Mouse (Mus musculus) c-Kit-positive CD71-positive TER-119-negative erythroid progenitor cells, embryonic 14.5 days (primary cell): Measurements from ENCODE around the gene Nsd1.
A peak's percentile ranks its signal among the peaks of the same experiment; 100 is the strongest.
"Not testable (repeated sequence)": the region's sequence is repeated elsewhere in the genome, so short reads cannot be mapped to it uniquely, and the experiment has no call there.

Experiments
- DNase-seq: peaks from one replicate; pipeline ENCODE4 v3.0.0-alpha.2; 2013; ENCODE audit warnings: low read depth

Gene Nsd1

GRCm38 (mm10) chr13:55190121-55190868, 19.3 kb upstream of the Nsd1 start:
- DNase-seq = peak; percentile 92

DNA sequence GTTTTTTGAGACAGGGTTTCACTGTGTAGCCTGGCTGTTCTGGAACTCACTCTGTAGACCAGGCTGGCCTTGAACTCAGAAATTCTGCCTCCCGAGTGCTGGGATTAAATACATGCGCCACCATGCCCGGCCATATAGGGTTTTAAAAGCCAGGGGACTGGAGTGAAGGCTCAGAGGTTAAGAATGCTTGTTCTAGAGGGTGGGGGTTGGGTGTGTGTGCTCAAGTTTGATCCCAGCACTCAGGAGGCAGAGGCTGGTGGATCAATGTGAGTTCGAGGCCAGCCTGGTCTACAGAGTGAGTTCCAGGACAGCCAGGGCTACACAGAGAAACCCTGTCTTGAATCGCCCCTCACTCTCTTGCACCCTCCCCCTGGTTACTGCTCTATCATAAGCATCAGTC, 18.0 kb upstream of the Nsd1 start:
- DNase-seq = no peak

GRCm38 (mm10) chr13:55202758-55203157, 6.8 kb upstream of the Nsd1 start:
- DNase-seq = not testable (repeated sequence)

GRCm38 (mm10) chr13:55203740-55204139, 5.8 kb upstream of the Nsd1 start:
- no peak for DNase-seq

- no peak for DNase-seq
Measured at GRCm38 (mm10) chr13:55204667-55205389, 4.8 kb upstream of the Nsd1 start.

DNA sequence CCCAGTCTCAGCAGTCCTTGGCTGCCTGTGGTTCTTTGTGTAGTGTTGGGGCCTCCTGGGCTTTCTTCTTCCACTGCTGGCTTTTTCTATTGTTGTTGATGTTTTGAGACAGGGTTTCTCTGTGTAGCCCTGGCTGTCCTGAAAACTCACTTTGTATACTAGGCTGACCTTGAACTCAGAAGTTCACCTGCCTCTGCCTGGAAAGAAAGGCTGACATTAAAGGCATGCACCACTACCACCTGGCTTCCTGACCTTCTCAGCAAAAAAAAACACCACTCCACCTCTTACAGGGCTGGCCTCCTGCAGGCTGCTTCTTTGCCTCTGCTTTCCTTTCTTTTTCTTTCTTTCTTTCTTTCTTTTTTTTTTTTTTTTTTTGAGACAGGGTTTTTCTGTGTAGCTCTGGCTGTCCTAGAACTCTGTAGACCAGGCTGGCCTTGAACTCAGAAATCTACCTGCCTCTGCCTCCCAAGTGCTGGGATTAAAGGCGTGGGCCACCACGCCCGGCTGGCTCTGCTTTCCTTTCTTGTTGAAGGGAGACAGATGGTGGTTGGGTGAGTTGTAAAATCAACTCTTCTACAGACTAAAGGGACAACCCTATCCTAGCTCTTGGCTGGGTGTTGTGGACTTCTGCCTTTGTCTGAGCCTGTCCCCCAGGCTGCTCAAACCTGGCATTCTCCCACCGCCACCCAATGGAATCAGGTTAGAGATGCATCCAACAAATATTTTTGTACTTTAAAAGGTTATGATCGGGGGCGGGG, 4.0 kb upstream of the Nsd1 start:
- DNase-seq = no peak

DNA sequence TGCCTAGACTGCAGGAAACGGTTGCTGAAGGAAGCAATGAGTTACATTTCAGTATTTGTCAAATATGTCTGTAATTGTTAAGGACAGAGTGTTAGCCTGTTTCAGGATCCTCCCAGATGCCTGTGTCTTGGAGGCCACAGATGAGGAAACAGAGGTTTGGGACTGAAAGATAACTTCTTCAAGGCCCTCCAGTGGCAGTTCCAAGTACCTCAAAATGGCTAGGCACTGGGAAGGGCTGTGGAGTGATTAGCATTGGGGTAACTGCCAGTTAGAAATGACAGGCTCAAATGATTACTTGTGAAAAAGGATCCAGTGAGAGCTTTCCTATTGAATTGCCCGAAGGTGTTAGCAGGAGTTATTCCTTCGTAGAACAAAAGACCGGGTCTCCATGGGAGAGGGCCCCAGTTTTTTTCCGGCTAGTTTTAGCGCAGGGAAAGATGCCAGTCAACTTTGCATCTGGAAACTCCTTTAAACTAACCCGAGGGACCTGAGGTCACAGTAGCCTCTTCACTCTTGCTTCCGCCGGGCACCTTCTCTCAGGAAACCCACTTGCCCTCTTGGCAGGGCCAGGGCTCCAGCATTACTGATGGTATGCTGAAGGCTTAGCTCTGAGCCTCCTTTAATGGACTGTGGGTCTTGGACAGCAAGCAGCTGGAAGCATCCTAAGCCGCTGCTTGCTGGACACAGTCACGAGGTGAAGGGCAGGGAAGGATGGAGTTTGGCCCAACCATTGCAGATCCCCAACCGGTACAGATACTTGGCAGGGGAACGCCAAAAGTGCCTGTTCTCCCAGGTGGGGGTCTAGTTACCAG, 539 bp upstream of the Nsd1 start:
- DNase-seq = peak; percentile 50

- no peak for DNase-seq
Measured at GRCm38 (mm10) chr13:55210193-55210970, 800 bp downstream of the Nsd1 start.

GRCm38 (mm10) chr13:55210971-55211220, 1.3 kb downstream of the Nsd1 start:
- DNase-seq = no peak

DNA sequence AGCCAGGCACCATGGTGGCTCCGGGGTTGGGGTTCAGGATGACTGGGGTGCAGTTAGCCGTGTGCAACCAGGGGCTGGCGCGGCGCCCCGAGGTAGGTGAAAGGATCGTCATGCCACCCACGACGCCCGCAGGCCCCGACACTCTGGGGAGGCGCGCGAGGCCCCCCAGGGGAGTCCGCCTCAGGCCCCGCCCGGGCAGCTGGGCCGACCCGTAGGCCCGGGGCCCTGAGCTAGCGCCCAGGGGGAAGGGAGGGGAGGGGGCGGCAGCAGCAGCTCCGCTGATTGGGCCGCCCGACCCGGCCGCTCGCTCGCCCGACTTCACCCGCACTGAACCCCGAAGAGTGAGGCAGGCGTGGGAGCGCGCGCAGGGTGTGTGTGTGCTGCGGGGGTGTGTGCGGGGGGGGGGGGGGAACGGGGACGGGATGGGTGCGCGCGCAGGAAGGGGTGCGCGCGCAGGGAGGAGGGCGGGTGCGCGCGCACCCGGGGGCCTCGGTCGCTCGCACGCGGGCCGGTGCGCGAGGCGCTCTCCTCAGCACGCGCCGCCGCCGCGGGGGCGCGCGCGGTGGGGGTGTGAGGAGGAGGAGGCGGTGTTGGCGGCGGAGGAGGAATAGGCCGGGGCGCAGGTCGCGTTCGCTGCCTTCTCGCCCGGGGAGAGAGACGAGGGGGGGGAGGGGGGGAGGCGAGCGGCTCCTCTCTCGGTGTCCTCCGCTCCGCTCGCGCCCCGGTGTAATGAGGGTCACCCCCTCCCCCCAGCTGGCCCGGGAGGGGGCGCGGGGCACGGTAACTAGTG, 1.8 kb downstream of the Nsd1 start:
- DNase-seq = peak; percentile 82

- no peak for DNase-seq
Measured at GRCm38 (mm10) chr13:55212011-55212360, 2.4 kb downstream of the Nsd1 start.

- no peak for DNase-seq
Measured at GRCm38 (mm10) chr13:55212361-55213137, 3.0 kb downstream of the Nsd1 start.

DNA sequence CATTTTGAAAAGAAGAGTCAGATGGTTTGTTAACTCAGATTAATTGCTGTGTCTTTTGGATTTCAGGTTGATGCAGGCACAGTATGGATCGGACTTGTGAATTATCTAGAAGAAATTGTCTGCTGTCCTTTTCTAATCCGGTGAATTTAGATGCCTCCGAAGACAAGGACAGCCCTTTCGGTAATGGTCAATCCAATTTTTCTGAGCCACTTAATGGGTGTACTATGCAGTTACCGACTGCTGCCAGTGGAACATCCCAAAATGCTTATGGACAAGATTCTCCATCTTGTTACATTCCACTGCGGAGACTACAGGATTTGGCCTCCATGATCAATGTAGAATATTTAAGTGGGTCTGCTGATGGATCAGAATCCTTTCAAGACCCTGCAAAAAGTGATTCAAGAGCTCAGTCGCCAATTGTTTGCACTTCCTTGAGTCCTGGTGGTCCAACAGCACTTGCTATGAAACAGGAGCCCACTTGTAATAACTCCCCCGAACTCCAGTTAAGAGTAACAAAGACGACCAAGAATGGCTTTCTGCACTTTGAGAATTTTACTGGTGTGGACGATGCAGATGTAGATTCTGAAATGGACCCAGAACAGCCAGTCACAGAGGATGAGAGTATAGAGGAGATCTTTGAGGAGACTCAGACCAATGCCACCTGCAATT, 3.7 kb downstream of the Nsd1 start:
- DNase-seq = no peak

- DNase-seq = no peak
Measured at GRCm38 (mm10) chr13:55224364-55224763, 14.8 kb downstream of the Nsd1 start.

DNA sequence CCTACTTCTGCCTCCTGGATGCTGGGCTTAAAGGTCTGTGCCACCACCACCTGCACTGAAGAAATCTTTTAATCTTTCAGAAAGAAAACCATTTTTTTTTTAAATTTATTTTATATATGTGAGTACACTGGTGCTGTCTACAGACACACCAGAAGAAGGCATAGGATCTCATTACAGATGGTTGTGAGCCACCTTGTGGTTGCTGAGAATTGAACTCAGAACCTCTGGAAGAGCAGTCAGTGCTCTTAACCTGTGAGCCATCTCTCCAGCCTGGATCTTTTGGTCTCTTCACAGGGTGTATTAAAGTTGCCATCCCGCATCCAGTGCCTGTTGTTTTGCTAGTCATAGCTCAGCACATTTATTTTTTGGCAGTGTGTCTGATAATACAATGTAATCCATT, 21.1 kb downstream of the Nsd1 start:
- DNase-seq = no peak

GRCm38 (mm10) chr13:55243205-55243604, 33.6 kb downstream of the Nsd1 start:
- no peak for DNase-seq

DNA sequence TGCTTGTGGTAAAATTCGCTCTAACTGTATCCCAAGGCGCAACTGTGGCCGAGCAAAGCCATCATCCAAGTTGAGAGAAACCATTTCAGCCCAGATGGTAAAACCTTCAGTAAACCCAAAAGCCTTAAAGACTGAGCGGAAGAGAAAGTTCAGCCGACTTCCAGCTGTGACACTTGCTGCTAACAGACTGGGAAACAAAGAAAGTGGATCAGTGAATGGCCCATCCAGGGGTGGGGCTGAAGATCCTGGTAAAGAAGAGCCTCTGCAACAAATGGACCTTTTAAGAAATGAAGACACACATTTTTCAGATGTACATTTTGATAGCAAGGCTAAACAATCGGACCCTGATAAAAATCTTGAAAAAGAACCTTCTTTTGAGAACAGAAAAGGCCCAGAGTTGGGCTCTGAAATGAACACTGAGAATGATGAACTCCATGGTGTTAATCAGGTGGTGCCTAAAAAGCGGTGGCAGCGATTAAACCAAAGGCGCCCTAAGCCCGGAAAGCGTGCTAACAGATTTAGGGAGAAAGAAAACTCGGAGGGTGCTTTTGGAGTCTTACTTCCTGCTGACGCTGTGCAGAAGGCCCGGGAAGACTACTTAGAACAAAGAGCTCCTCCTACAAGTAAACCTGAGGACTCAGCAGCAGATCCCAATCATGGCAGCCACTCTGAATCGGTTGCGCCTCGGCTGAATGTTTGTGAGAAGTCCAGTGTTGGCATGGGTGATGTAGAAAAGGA, 37.9 kb downstream of the Nsd1 start:
- no peak for DNase-seq

- DNase-seq = peak; percentile 21
Measured at GRCm38 (mm10) chr13:55249246-55249645, 39.7 kb downstream of the Nsd1 start.

DNA sequence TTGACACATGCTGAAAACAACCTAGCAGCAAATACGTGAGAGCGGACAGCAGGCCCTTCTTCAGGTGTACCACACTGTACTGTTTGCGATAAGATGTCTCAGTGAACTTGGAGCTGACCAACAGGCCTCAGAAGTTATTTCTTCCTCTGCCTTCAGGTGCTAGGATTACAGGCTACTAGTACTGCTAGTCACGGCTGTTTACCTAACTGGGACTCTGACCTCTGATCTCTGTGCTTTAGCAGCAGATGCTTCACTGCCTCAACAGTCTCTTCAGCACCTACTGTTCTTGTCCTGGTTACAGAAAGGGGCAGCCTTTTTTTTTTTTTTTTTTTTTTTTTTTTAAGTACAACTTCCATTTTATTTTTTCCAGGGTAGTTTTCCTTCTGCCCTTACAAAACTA, 43.2 kb downstream of the Nsd1 start:
- DNase-seq = no peak
